Mouse (Mus musculus): Measurements from ENCODE around the gene Nsmce1. TPM values are rescaled to one million over a fixed set of nuclear protein-coding genes. Genes with fewer than 3 reads are reported as not detected.
"Not testable (repeated sequence)": the region's sequence is repeated elsewhere in the genome, so short reads cannot be mapped to it uniquely, and the experiment has no call there.

The Nsmce1 gene
- polyA plus RNA-seq, 1 experiment from 2014 or later = 115 TPM

DNA sequence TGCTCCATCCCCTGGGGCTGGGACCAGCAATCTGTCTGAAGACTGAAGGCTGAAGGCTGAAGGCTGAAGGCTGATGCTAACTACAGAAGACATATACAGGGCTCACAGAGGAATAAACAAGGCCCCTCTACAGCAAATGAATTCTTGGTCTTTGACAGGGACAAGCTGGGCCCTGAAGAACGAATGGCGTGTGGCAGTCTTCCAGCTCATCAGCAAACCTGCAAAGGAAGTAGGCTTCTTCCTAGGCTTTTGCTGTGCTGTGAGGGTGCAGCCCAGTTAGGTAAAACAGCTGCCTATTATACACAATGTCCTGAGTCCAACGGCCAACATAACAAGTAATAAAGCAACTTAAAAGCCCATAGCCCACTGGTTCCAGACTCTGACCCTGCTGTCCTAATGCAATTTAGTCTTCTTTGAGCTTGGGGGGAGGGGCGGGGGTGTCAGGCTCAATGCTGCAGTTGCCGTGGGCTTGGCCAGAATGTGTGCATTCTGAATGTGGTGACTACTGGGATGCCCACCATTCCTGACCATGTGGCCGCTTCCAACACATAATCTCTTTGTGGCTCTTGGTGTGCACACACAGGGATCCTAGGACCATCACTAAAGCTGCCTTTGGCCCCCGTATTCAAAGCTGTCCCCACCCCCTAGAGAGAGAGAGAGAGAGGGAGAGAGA is 61.1 kb downstream of the Nsmce1 start:
- Histone ChIP-seq H3K27ac (ENCODE audit: low read length) (no peak overlapping the region), H3K4me1 (ENCODE audit: control insufficient read depth, insufficient read depth, low read length) (peaks cover 15% of the 10 kb centered on the region), H3K9me3 (ENCODE audit: control insufficient read depth, low read length) (peaks cover 5% of the 10 kb centered on the region; the same call in 1 of the 2 replicates), H3K4me2 (ENCODE audit: low read depth, low read length) (no peak overlapping the region), H3K4me3 (ENCODE audit: low read length) (no peak overlapping the region), H3K27me3 (replicated peaks; ENCODE audit: control insufficient read depth, insufficient read depth, low read length) (no peaks in the 10 kb centered on the region), H3K9ac (ENCODE audit: low read depth, low read length) (no peak overlapping the region), H3K36me3 (ENCODE audit: control insufficient read depth, insufficient read depth, low read length) (no peaks in the 10 kb centered on the region)
- 57% methylated on average over 7 of the region's 7 CpGs for WGBS
- ATAC-seq = no peak

DNA sequence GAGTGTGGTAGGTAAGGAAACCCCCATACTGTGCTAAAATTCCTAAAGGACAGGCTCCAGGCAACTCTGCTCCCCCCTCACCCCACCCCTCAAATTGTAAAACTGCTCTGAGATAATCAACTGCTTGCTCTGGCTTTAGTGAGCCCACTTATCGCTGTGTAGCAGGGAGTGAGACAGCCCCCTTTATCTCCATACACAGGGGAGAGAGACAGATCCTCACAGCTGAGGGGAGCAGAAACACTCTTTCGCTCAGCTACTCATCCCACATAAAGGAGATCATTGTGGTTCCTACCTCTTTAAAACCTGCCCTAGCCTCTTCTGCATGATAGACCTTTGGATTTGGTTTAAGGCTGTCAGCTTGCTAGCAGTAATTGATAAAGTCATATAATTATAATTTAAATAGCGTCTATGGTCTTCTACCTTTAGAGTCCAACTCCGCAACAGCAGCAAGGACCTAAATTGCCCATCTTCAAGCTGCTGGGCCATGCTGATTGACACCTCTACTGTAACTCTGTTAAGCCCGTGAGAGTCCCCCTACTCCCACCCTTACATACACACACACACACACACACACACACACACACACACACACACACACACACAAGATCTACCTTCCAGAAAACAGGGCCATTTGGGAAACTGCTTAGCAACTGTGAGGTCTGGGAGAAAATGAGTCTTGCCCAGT is 62.4 kb downstream of the Nsmce1 start:
- H3K27me3 ChIP-seq (replicated peaks; ENCODE audit: control insufficient read depth, insufficient read depth, low read length); H3K27ac ChIP-seq (ENCODE audit: low read length); H3K9ac ChIP-seq (ENCODE audit: low read depth, low read length); H3K4me3 ChIP-seq (ENCODE audit: low read length); H3K4me1 ChIP-seq (ENCODE audit: control insufficient read depth, insufficient read depth, low read length); H3K9me3 ChIP-seq (ENCODE audit: control insufficient read depth, low read length); H3K4me2 ChIP-seq (ENCODE audit: low read depth, low read length); H3K36me3 ChIP-seq (ENCODE audit: control insufficient read depth, insufficient read depth, low read length): not testable (repeated sequence)
- 73% methylated on average over 5 of the region's 5 CpGs for WGBS
- peak; percentile 69 for ATAC-seq

DNA sequence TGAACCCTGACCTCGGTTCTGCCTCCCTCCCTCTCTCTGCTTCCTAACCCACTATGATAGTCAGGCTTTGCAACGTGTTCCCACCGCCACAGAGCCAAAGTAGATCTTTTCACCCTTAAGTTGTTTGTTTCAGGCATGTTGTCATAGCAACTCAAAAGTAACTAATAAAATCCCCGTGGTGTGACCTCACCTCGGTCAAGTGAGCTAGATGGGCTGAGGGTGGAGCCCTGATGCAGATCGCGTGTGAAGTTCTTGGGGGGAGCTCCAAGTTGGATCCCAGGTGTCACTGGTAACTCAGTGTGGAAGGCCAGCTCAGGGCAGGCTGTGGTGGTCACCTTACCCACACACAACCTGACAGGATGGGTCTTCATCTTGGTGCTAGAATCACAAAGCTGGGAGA is 63.0 kb downstream of the Nsmce1 start:
- peaks cover 6% of the 10 kb centered on the region; the same call in 1 of the 2 replicates for H3K4me1 ChIP-seq (ENCODE audit: control insufficient read depth, insufficient read depth, low read length)
- no peak overlapping the region for H3K4me2 ChIP-seq (ENCODE audit: low read depth, low read length)
- ATAC-seq = no peak
- peaks cover 5% of the 10 kb centered on the region; the same call in 1 of the 2 replicates for H3K9me3 ChIP-seq (ENCODE audit: control insufficient read depth, low read length)
- H3K36me3 ChIP-seq (ENCODE audit: control insufficient read depth, insufficient read depth, low read length) = no peaks in the 10 kb centered on the region
- no peak overlapping the region for H3K4me3 ChIP-seq (ENCODE audit: low read length)
- WGBS = 62% methylated on average over 7 of the region's 7 CpGs
- no peaks in the 10 kb centered on the region for H3K27me3 ChIP-seq (replicated peaks; ENCODE audit: control insufficient read depth, insufficient read depth, low read length)
- no peak overlapping the region for H3K9ac ChIP-seq (ENCODE audit: low read depth, low read length)
- no peak overlapping the region for H3K27ac ChIP-seq (ENCODE audit: low read length)

DNA sequence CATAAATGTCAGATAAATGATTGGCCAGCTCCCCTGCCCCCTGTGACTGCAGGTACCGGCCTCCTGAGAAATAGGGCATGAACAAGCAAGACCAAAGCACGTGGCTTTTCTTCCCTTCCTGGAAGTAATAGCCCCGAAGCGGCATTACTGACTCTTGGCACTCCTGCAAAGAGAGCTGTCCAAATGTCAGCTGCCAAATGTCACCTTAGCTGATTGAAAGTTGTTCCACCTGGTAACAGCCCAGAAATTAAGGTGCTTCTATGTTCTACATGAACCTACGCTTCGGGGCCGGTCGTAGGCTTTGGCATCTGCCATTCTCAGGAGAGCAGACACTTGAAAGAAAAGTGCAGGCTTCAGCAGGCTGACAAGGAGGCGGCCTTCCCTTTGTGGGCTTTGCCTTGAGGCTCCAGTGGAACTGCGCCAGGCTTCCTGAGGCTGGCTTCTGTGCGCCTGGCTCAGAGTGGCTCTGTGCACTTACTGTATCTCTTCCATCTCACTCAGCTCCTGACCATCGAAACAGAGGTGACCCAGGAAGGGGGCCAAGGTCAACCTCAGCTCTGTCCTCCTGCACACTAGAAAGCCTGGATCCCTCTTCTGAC is 63.8 kb downstream of the Nsmce1 start:
- no peak for ATAC-seq
- no peak overlapping the region for H3K4me2 ChIP-seq (ENCODE audit: low read depth, low read length)
- no peak overlapping the region for H3K4me3 ChIP-seq (ENCODE audit: low read length)
- no peak overlapping the region for H3K9ac ChIP-seq (ENCODE audit: low read depth, low read length)
- H3K36me3 ChIP-seq (ENCODE audit: control insufficient read depth, insufficient read depth, low read length) = no peaks in the 10 kb centered on the region
- peaks cover 6% of the 10 kb centered on the region; the same call in 1 of the 2 replicates for H3K4me1 ChIP-seq (ENCODE audit: control insufficient read depth, insufficient read depth, low read length)
- 79% methylated on average over 12 of the region's 12 CpGs for WGBS
- H3K27me3 ChIP-seq (replicated peaks; ENCODE audit: control insufficient read depth, insufficient read depth, low read length) = no peaks in the 10 kb centered on the region
- peaks cover 5% of the 10 kb centered on the region; the same call in 1 of the 2 replicates for H3K9me3 ChIP-seq (ENCODE audit: control insufficient read depth, low read length)
- no peak overlapping the region for H3K27ac ChIP-seq (ENCODE audit: low read length)

DNA sequence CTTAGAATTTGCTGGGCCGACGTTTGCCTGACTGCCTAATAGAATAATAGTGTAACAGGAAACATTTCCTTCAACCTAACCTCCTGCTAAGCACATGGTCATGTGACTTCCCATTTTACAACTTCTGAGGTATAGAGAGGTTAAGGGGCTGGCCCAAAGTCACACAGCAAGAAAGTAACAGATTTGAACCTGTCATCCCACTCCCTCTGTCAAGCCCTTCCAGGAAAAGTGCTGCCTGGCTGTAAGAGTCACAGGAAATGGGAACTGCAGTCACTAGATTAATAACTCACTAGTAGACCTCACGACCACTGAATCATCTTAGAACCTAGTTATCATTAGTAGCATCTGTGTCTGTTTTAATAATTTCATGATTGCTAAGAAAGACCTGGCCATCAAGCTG is 68.3 kb downstream of the Nsmce1 start:
- Histone ChIP-seq H3K4me3 (ENCODE audit: low read length) (no peak overlapping the region), H3K27me3 (replicated peaks; ENCODE audit: control insufficient read depth, insufficient read depth, low read length) (no peaks in the 10 kb centered on the region), H3K9ac (ENCODE audit: low read depth, low read length) (no peak overlapping the region), H3K36me3 (ENCODE audit: control insufficient read depth, insufficient read depth, low read length) (no peaks in the 10 kb centered on the region), H3K4me1 (ENCODE audit: control insufficient read depth, insufficient read depth, low read length) (no peaks in the 10 kb centered on the region), H3K4me2 (ENCODE audit: low read depth, low read length) (no peak overlapping the region), H3K9me3 (ENCODE audit: control insufficient read depth, low read length) (no peaks in the 10 kb centered on the region), H3K27ac (ENCODE audit: low read length) (no peak overlapping the region)
- 59% methylated on average over 3 of the region's 3 CpGs for whole genome bisulfite sequencing
- no peak for ATAC-seq

DNA sequence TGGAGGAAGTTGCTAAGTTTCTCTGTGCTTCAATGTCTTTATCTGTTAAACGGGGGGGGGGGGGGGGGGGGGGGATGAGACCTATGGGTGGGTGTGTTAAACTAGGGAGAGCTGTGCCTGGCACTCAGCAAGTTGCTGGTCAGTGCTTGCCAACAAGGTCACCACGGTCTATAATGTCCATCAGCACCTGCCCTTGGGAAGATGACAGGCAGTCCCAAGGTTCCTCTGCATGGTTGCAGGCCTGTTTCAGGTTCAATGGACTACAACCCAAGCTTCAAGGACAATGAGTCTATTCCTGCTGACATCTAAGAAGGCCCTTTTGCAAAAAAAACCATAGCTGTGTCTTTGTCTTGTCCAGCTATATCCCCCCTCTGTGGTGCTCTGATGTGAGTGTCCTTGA is 69.5 kb downstream of the Nsmce1 start:
- H3K4me2 ChIP-seq (ENCODE audit: low read depth, low read length) = no peak overlapping the region
- no peaks in the 10 kb centered on the region for H3K4me1 ChIP-seq (ENCODE audit: control insufficient read depth, insufficient read depth, low read length)
- H3K9ac ChIP-seq (ENCODE audit: low read depth, low read length) = no peak overlapping the region
- WGBS = 88% methylated on average over 1 of the region's 2 CpGs
- H3K27me3 ChIP-seq (replicated peaks; ENCODE audit: control insufficient read depth, insufficient read depth, low read length) = no peaks in the 10 kb centered on the region
- H3K36me3 ChIP-seq (ENCODE audit: control insufficient read depth, insufficient read depth, low read length) = no peaks in the 10 kb centered on the region
- H3K9me3 ChIP-seq (ENCODE audit: control insufficient read depth, low read length) = no peaks in the 10 kb centered on the region
- H3K4me3 ChIP-seq (ENCODE audit: low read length) = no peak overlapping the region
- ATAC-seq = no peak
- no peak overlapping the region for H3K27ac ChIP-seq (ENCODE audit: low read length)

DNA sequence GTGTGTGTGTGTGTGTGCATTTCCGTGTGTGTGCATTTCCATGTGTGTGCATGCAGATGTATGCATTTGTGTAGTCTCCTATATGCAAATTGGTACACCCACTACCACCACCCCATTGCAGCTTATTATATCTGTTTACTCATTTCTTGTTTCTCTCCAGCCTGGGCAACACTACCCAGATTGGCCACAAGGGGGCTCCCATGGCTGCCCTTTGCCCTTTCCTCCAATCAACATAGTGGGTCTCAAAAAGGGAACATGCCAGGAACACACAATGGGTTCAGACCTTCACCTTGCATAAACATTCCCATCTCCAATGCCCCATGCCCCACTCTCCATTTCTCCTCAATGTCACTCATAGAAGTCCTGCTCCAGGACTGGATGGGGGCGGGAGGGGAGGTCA is 71.2 kb downstream of the Nsmce1 start:
- WGBS = 75% methylated on average over 2 of the region's 2 CpGs
- H3K4me1 ChIP-seq (ENCODE audit: control insufficient read depth, insufficient read depth, low read length) = no peaks in the 10 kb centered on the region
- H3K27ac ChIP-seq (ENCODE audit: low read length) = no peak overlapping the region
- no peaks in the 10 kb centered on the region for H3K9me3 ChIP-seq (ENCODE audit: control insufficient read depth, low read length)
- H3K27me3 ChIP-seq (replicated peaks; ENCODE audit: control insufficient read depth, insufficient read depth, low read length) = no peaks in the 10 kb centered on the region
- H3K36me3 ChIP-seq (ENCODE audit: control insufficient read depth, insufficient read depth, low read length) = no peaks in the 10 kb centered on the region
- no peak overlapping the region for H3K4me2 ChIP-seq (ENCODE audit: low read depth, low read length)
- no peak overlapping the region for H3K4me3 ChIP-seq (ENCODE audit: low read length)
- no peak overlapping the region for H3K9ac ChIP-seq (ENCODE audit: low read depth, low read length)
- no peak for ATAC-seq

DNA sequence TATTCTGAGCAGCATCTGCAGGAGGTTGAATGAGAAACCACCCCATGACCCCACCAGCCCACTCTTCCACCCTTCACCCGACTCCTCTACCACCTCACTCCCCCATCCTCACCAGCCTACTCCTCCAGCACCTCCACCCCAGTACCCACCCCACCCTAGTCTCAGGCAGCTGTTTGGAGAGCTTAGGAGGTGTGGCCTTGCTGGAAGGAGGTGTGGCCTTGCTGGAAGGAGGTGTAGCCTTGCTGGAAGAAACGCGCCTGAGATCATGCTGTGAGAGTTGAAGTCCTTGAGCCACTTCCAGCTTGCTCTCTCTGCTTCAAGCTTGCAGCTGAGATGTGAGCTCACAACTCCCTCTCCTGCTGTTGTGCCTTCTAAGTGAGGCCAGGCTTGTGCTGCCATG is 73.0 kb downstream of the Nsmce1 start:
- Histone ChIP-seq H3K27ac (ENCODE audit: low read length) (no peak overlapping the region), H3K9me3 (ENCODE audit: control insufficient read depth, low read length) (no peaks in the 10 kb centered on the region), H3K4me2 (ENCODE audit: low read depth, low read length) (no peak overlapping the region), H3K9ac (ENCODE audit: low read depth, low read length) (no peak overlapping the region), H3K36me3 (ENCODE audit: control insufficient read depth, insufficient read depth, low read length) (no peaks in the 10 kb centered on the region), H3K4me1 (ENCODE audit: control insufficient read depth, insufficient read depth, low read length) (no peaks in the 10 kb centered on the region), H3K27me3 (replicated peaks; ENCODE audit: control insufficient read depth, insufficient read depth, low read length) (no peaks in the 10 kb centered on the region), H3K4me3 (ENCODE audit: low read length) (no peak overlapping the region)
- 30% methylated on average over 3 of the region's 3 CpGs for WGBS
- ATAC-seq = peak; percentile 64
